Comparison of ENCODE assay signal across 9 mouse cellular contexts in genomic region chr11:43783772-43784171, GRCm38 (mm10). TPM values are rescaled to one million over a fixed set of nuclear protein-coding genes. Genes with fewer than 3 reads are reported as not detected.
DNase-seq lines count a peak whose midpoint lies in the region; ATAC-seq and TF ChIP-seq lines count a peak whose summit lies in the region.
"Had no signal": no experiment of that assay in that cellular context is flagged by ENCODE, and none has a peak within 500 bp of the region (broad histone marks: within the 10 kb centered on the region; RNA-seq: fewer than 3 reads in every experiment).

No protein-coding gene starts in this region.

- H3K27ac ChIP-seq in left cerebral cortex, adult 2 months: no peak overlapping the region
- H3K27ac ChIP-seq: macrophage had no signal

- DNase-seq in CD4-positive, CD25-positive, alpha-beta regulatory T cell, adult 2 months (ENCODE audit: low read depth, low spot score): peak; percentile 52
- peak; percentile 40 for DNase-seq in cerebellum, adult 9-11 months
- DNase-seq in frontal cortex, postnatal 14 days (ENCODE audit: low spot score in 2 of 2): peak; percentile 13 to 59
- peak; percentile 42 for DNase-seq in induced T-regulatory cell, adult 2 months (ENCODE audit: low read depth)
- DNase-seq in left cerebral cortex, adult 2 months (ENCODE audit: extremely low spot score in 1 of 2, low spot score in 2 of 2): peak; percentile 68 to 82
- DNase-seq in mesoderm, embryonic 11.5 days (ENCODE audit: low read depth, low spot score): peak; percentile 81
- peak; percentile 77 for DNase-seq in right cerebral cortex, postnatal 4 days

- intact Hi-C loops in left cerebral cortex, adult 2 months (cut with DNase I): loop anchor here (2.0 to 5.0 kb wide), 2 partner anchors 429 to 547 kb away; no protein-coding TSS in a partner anchor

- peak; percentile 88 for TF ChIP-seq CTCF in left cerebral cortex, adult 2 months (IDR thresholded peaks at IDR 0.05)

- H3K4me3 ChIP-seq in left cerebral cortex, adult 2 months: no peak overlapping the region

- ATAC-seq in CD4-positive, CD25-positive, alpha-beta regulatory T cell, adult 4 months: no peak

RNA-seq across cellular contexts. Expression of gene Ttc1, which starts 36.0 kb away (rescaled TPM):
- polyA plus RNA-seq in CD4-positive, CD25-positive, alpha-beta regulatory T cell, adult 4 months (2017; shearing (Covaris generic)): 100 to 1,000 TPM in 1 of 2 experiments, 10 to 100 TPM in 1; 99.4 to 106 TPM
- total RNA-seq in left cerebral cortex, adult 2 months (2021): 10 to 100 TPM; 56.3 to 62.9 TPM
